Comparison of ENCODE assay signal across 8 mouse cellular contexts in genomic region chr12:79297884-79298636, GRCm38 (mm10). TPM values are rescaled to one million over a fixed set of nuclear protein-coding genes. Genes with fewer than 3 reads are reported as not detected.
DNase-seq lines count a peak whose midpoint lies in the region; ATAC-seq and TF ChIP-seq lines count a peak whose summit lies in the region.

No protein-coding gene starts in this region.

- H3K9me3 ChIP-seq in heart, postnatal 0 days (replicated peaks; ENCODE audit: control insufficient read depth, low read length) = no peaks in the 10 kb centered on the region
- H3K9me3 ChIP-seq in midbrain, postnatal 0 days (ENCODE audit: low read length) = no peaks in the 10 kb centered on the region

- H3K4me2 ChIP-seq in heart, postnatal 0 days (ENCODE audit: low read depth, low read length) = peak overlapping the region; percentile 89
- peak overlapping the region; percentile 85 for H3K4me2 ChIP-seq in midbrain, postnatal 0 days (ENCODE audit: low read depth, low read length, poor library complexity, severe bottlenecking)

- H3K36me3 ChIP-seq in heart, postnatal 0 days (replicated peaks; ENCODE audit: control insufficient read depth, insufficient read depth, low read length) = 0 out of 2 replicates have a peak, but pooled peaks cover 3% of the 10 kb centered on the region
- H3K36me3 ChIP-seq in midbrain, postnatal 0 days (ENCODE audit: insufficient read depth, low read length) = peaks cover under 1% of the 10 kb centered on the region; the same call in 1 of the 2 replicates

- H3K4me1 ChIP-seq in heart, postnatal 0 days (ENCODE audit: control insufficient read depth, insufficient read depth) = peaks cover 14% of the 10 kb centered on the region
- H3K4me1 ChIP-seq in midbrain, postnatal 0 days (ENCODE audit: insufficient read depth, low read length) = no peaks in the 10 kb centered on the region

- H3K4me3 ChIP-seq in heart, postnatal 0 days (ENCODE audit: low read depth, low read length) = peak overlapping the region; percentile 69
- H3K4me3 ChIP-seq in midbrain, postnatal 0 days (ENCODE audit: low read depth, low read length) = peak overlapping the region; percentile 51; the same call in 1 of the 2 replicates

- no peak for ATAC-seq in heart, postnatal 0 days (ENCODE audit: insufficient read depth, low read depth)
- ATAC-seq in midbrain, postnatal 0 days (ENCODE audit: low FRiP score) = no peak

- H3K27ac ChIP-seq in heart, postnatal 0 days (ENCODE audit: low read depth) = no peak overlapping the region
- no peak overlapping the region for H3K27ac ChIP-seq in midbrain, postnatal 0 days (ENCODE audit: low read depth, low read length)

- 12% methylated on average over 15 of the region's 15 CpGs for WGBS in heart, postnatal 0 days
- WGBS in midbrain, postnatal 0 days = 14% methylated on average over 15 of the region's 15 CpGs

- H3K9ac ChIP-seq in heart, postnatal 0 days (replicated peaks; ENCODE audit: low read depth, low read length) = no peak overlapping the region
- no peak overlapping the region for H3K9ac ChIP-seq in midbrain, postnatal 0 days (replicated peaks; ENCODE audit: low read length, poor library complexity, severe bottlenecking)

- no peak for DNase-seq in heart, postnatal 0 days (ENCODE audit: low spot score)
- DNase-seq in heart, adult 18-20 months = no peak
- DNase-seq in c-Kit-positive CD71-negative TER-119-negative erythroid progenitor cells, embryonic 14.5 days (ENCODE audit: low read depth) = peak; percentile 28
- DNase-seq in induced T-regulatory cell, adult 2 months (ENCODE audit: low read depth) = peak; percentile 45
- no peak for DNase-seq in midbrain, postnatal 0 days (ENCODE audit: low spot score)
- DNase-seq in thymus, postnatal 10 days (ENCODE audit: low spot score in 2 of 2) = no peak
- no peak for DNase-seq in Muller cell, postnatal 12 days (ENCODE audit: inconsistent ontology term)
- DNase-seq in left cerebral cortex, postnatal 25 days (ENCODE audit: low spot score in 2 of 2) = no peak

- TF ChIP-seq CTCF in heart, postnatal 0 days (IDR thresholded peaks at IDR 0.05; ENCODE audit: low read depth) = no peak
- TF ChIP-seq CTCF in midbrain, postnatal 0 days (IDR thresholded peaks at IDR 0.05) = no peak

- no peaks in the 10 kb centered on the region for H3K27me3 ChIP-seq in heart, postnatal 0 days (ENCODE audit: control insufficient read depth, insufficient read depth, low read length)
- H3K27me3 ChIP-seq in midbrain, postnatal 0 days (ENCODE audit: insufficient read depth, low read length) = no peaks in the 10 kb centered on the region

- TF ChIP-seq EP300 in heart, postnatal 0 days (IDR thresholded peaks at IDR 0.05; ENCODE audit: low read depth) = no peak

- intact Hi-C loops in left cerebral cortex, postnatal 25 days (cut with DNase I) = no loop called here

RNA-seq across cellular contexts. Expression of gene Rad51b, which starts 1.0 kb away (rescaled TPM):
- 1.4 and 1.9 TPM in 2 replicates for total RNA-seq in heart, postnatal 0 days (2014; rRNA removed; ENCODE audit: low replicate concordance)
- 1.8 and 2.0 TPM in 2 replicates for polyA plus RNA-seq in heart, postnatal 0 days (2015; fragmentation: Nextera tagmentation; extraction: Ambion mirVana)
- total RNA-seq in heart, adult 18-20 months (2021) = under 1 TPM; 0.62 to 0.64 TPM
- total RNA-seq in midbrain, postnatal 0 days (2014; rRNA removed) = 0.09 and 0.22 TPM in 2 replicates
- polyA plus RNA-seq in midbrain, postnatal 0 days (2015; fragmentation: Nextera tagmentation; extraction: Ambion mirVana) = 0.38 and 0.74 TPM in 2 replicates
- total RNA-seq in left cerebral cortex, postnatal 25 days (2021) = under 1 TPM in 1 of 2 experiments, not detected in 1; 0.32 TPM

RNA-seq across cellular contexts. Expression of gene Zfyve26, which starts 2.0 kb away (rescaled TPM):
- total RNA-seq in heart, postnatal 0 days (2014; rRNA removed; ENCODE audit: low replicate concordance) = 9.7 and 17.0 TPM in 2 replicates
- polyA plus RNA-seq in heart, postnatal 0 days (2015; fragmentation: Nextera tagmentation; extraction: Ambion mirVana) = 4.5 and 4.9 TPM in 2 replicates
- 10 to 100 TPM; 13.5 to 14.3 TPM for total RNA-seq in heart, adult 18-20 months (2021)
- 10.3 and 25.6 TPM in 2 replicates for total RNA-seq in midbrain, postnatal 0 days (2014; rRNA removed)
- 4.3 and 6.2 TPM in 2 replicates for polyA plus RNA-seq in midbrain, postnatal 0 days (2015; fragmentation: Nextera tagmentation; extraction: Ambion mirVana)
- 10 to 100 TPM; 25.5 to 27.3 TPM for total RNA-seq in left cerebral cortex, postnatal 25 days (2021)

Comparison
In these comparisons a context has a peak if more than half of its experiments do, and no peak if none do; other contexts are left out.
1. DNase-seq: peak in c-Kit-positive CD71-negative TER-119-negative erythroid progenitor cells, embryonic 14.5 days (single experiment) and induced T-regulatory cell, adult 2 months (single experiment); none in heart, postnatal 0 days (single experiment), heart, adult 18-20 months (0 of 2), midbrain, postnatal 0 days (single experiment), thymus, postnatal 10 days (0 of 2), Muller cell, postnatal 12 days (single experiment) and left cerebral cortex, postnatal 25 days (0 of 2).